Mouse (Mus musculus): ENCODE measurements around the gene Nell2.
A peak's percentile ranks its signal among the peaks of the same experiment; 100 is the strongest.

Gene Nell2

DNA sequence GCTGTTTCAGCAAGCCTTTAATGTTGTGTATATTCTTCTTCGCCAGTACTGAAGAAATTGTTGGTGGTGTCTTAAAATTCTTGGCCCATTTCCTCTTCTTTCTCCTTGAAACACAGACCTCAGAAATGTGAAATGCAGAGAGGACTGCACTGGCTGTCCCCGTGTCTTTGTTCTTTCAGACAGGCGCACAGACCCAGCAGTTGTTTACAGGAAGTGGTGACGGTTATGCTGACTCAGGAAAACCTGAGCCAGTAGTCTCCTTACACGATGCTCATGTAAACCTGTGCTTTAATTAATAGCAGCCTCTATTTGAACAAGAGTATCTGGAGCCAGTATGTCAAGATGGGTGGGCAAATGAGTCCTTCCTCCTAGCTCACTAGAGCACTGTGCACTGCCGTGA lies 61.2 kb downstream of the Nell2 start:
- no peak for DNase-seq

GRCm38 (mm10) chr15:95460041-95460566 lies 68.3 kb downstream of the Nell2 start:
- DNase-seq: peak; percentile 36

GRCm38 (mm10) chr15:95444586-95444985 lies 83.8 kb downstream of the Nell2 start:
- no peak for DNase-seq

GRCm38 (mm10) chr15:95437740-95438139 lies 90.6 kb downstream of the Nell2 start:
- no peak for DNase-seq

GRCm38 (mm10) chr15:95436261-95436660 lies 92.1 kb downstream of the Nell2 start:
- DNase-seq: no peak

DNA sequence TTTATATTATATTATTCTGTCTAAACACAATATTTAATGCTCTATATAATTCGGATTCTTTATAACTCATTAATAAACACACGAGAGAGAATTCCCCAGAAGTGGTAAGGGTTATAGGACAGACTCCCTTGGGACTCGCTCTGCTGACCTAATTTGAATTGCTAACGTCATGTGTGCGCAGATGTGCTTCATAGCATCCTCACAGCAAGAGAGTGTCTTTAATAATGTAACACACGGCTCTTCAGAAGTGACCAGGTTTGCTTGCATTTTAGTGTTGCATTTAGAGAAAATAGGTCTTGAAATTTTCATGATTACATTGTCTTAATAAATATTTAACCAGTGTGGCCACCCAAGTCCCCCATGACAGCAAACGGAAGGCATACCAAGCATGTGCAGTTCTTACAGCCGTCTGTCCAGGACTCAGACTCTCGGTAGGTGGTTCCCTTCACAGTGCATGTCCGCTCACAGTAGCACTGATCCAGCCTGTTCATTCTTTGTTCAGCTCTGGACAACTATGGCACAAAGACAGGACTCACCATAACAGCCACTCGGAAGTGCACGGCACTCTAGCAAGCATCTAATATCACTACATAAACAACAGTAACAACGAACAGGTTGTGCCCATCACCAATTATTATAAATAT lies 97.1 kb downstream of the Nell2 start:
- no peak for DNase-seq

GRCm38 (mm10) chr15:95430000-95430399 lies 98.4 kb downstream of the Nell2 start:
- no peak for DNase-seq

DNA sequence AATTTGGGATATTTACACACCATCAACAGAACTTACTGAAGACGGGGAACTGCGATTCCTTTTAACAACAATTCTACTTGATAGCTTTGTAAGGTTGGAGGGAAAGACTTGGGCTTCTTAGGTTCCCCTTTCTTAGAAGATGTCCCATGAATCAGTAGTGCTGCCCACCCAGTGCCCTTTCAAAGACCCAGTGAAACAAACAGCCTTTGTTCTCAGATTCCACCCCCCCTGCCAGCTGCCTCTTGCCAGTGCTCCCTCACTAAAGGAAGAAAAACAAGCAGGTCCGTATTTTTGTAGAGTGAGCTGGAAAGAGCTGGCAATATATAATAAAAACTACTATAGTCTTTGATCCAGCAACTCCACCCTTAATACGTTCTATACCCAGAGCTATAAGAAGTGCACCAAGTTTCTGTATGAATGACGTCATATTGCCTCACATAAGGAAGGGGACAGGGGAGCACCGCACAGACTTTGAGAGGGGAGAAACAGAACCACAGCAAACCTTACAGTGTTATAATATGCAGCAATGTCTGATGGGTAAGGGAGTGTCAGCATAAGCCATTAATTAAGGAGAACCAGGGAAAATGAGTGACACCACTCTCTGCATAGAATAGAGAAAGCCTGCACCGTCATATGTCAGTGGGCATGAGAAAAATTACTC lies 100.2 kb downstream of the Nell2 start:
- DNase-seq: no peak

GRCm38 (mm10) chr15:95425085-95425484 lies 103.3 kb downstream of the Nell2 start:
- no peak for DNase-seq

- DNase-seq: no peak
Measured at GRCm38 (mm10) chr15:95422226-95422950, 106.0 kb downstream of the Nell2 start.

- DNase-seq: no peak
Measured at GRCm38 (mm10) chr15:95418641-95419040, 109.7 kb downstream of the Nell2 start.

GRCm38 (mm10) chr15:95411949-95412741 lies 116.2 kb downstream of the Nell2 start:
- no peak for DNase-seq

DNA sequence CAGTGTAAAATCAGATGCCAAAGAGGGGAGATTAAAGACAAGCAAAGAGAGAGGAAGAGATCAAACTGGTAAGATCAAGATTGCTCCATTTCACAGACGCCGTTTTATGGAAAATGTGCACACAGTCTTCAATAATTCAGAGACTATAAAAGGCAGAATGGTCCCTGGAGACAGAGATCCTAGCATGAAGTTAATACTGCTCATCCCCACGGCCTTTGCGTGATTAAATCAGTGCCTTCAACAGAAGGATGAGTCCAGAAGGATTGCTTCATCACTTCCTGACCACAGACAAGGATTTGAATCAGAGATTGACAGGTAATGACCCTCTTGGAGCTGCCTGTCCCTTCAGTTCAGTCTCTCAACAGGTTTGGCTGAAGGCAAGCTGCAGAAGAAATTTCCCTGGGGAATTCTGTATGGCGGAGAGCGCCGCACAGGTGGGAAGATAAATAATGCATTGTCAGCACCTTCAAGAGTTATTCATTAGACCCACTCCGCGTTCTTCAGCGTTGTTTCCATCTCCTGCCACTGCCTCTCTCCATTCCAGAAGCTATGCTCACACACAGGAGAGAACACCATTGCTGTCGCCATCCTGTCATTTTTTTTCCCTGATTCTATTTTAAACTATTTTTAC lies 118.0 kb downstream of the Nell2 start:
- no peak for DNase-seq

DNA sequence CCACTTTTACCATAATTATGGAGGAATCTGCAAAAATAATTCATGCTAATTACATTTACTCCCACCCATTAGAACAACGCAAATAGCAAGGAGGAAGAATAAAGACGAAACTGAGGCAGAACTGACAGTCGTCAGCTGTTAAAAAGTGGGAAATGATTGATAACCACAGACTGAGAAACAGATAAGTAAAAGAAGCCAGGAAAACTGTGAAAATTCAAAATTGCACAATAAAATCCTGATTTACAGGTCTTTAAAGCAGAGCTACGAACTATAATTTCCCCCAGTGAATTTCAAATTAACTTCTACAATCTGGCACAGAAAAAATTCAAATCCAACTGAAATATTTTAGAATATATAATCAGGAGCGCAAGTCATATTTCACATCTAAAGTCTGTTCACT lies 138.0 kb downstream of the Nell2 start:
- no peak for DNase-seq

DNA sequence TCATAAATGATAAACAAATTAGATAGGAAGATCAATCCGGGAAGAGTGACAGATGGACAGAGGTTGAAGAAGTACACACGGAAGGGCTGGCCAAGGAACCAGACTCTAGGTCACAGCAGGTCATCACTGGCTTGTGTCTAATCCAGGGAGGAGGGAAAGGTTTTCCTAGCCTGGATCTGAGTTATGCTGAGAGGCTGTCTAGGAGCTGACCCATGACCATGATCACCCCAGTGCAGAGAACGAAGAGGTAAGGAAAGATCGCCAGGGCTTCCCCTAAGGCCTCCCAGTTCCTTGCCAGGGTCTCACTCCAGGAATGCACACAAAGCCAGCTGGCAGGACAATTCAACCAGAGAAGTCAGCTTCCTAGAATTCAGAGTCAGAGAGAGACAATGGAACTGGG lies 139.4 kb downstream of the Nell2 start:
- peak; percentile 21 for DNase-seq

- no peak for DNase-seq
Measured at GRCm38 (mm10) chr15:95380859-95381258, 147.5 kb downstream of the Nell2 start.

GRCm38 (mm10) chr15:95370720-95371395 lies 157.5 kb downstream of the Nell2 start:
- DNase-seq: peak; percentile 43

DNA sequence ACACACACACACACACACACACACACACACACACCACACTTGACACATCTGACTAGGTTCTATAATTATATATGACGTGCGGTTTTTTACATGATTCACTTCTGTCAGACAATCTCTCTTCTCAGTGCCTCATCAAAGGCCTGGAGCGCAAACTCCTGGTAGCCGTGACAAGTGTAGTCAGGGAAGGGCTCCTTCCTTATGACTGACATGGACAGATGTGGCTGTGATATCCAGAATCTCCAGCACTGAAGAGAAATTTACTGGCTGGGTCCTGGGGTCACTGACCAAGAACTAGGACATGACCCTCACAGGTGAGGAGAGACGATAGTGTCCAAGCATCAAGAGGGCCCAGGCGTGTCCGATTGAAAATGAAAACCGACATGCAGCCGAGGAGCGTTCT lies 160.2 kb downstream of the Nell2 start:
- no peak for DNase-seq

DNA sequence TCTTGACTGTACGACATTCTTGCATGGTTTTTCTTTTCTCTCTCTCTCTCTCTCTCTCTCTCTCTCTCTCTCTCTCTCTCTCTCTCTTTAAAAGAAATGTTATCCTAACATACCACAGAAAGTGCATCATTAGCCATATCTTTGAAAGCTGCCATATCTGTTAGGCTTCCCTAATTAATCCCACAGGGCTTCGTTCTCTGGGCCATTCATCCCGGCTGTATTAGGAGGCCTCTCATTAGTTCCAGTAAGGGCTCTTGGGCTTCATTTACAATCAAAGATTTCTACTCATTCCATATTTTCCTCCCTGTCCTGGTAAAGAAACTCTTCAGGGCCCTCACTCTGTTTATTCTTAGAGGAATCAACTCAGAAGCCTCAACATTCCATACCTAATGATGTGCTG lies 161.9 kb downstream of the Nell2 start:
- no peak for DNase-seq

- DNase-seq: no peak
Measured at GRCm38 (mm10) chr15:95354806-95355205, 173.6 kb downstream of the Nell2 start.

DNA sequence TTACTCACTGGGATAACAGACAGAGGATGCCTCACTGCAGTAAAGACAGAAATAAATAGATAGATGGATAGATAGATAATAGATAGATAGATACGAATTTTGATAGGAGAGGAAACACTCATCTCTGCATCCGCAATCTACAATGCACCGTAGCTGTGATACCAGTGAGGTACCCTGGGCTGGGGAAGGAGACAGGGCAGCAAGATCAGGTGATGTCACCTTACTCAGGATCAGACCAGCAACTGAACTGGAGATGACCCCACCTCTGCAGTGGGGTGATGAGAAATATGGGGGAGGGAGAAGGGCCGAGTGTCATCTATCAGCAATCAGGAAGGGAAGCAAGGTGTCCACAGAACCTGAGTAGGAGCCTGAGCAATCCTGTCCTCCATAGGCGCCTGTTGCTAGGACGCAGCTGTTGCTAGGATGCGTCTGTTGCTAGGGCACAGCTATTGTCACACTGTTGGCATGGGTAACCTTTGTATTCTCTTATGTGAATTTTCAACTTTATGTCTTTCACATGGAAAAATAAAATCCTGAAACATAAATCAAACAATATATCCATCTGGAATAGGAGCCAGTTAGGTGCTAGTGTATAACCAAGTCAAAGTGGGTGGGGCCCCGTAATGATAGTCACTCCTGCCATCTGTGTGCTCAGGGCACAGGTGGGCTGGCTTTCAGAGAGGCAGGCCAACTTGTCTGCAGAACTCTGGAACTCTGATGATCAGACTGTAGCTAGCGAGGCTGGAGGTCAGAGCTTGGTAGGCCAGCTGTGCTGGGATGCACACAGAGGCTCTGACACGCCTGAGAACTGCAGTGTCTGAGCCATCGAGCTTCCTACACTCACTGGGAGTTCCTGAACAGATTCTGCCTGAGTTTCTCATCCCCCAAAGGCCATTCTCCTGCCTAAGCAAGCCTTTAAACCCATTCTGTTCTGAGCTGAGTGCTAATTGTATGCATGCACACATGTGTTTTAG lies 193.7 kb downstream of the Nell2 start:
- DNase-seq: no peak

All from cerebellum, adult 8-10 months (tissue).